Mouse (Mus musculus) ES-E14 (cell line): ENCODE results near the gene Os9.

ENCODE experiments used
- CHD2 ChIP-seq: IDR thresholded peaks from 2 replicates; pipeline ENCODE4 v1.6.1; 2014; ENCODE audit warnings: mild to moderate bottlenecking, low read depth, low read length, inconsistent platforms
- HCFC1 ChIP-seq: IDR thresholded peaks from 2 replicates; pipeline ENCODE4 v1.6.1; 2012; ENCODE audit warnings: low read length, inconsistent platforms, borderline replicate concordance; ENCODE audit not compliant: insufficient read depth
- MAFK ChIP-seq: IDR thresholded peaks from 2 replicates; pipeline ENCODE4 v1.6.1; 2014; ENCODE audit warnings: mild to moderate bottlenecking, low read depth, low read length, inconsistent platforms; ENCODE audit not compliant: insufficient read depth
- ZC3H11A ChIP-seq: IDR thresholded peaks from 2 replicates; pipeline ENCODE4 v1.6.1; 2012; ENCODE audit warnings: low read depth, mild to moderate bottlenecking, inconsistent platforms, low read length, borderline replicate concordance
- ZNF384 ChIP-seq: IDR thresholded peaks from 2 replicates; pipeline ENCODE4 v1.6.1; 2012; ENCODE audit warnings: low read depth, low read length, inconsistent platforms

GRCm38 (mm10) chr10:127079665-127080391, 41.1 kb downstream of the Os9 start:
- TF ChIP-seq HCFC1 (no peak), MAFK (no peak), ZC3H11A (no peak), CHD2 (no peak), ZNF384 (no peak)
